Mouse (Mus musculus): ENCODE data around the gene Anxa11. TPM values are rescaled to one million over a fixed set of nuclear protein-coding genes. Genes with fewer than 3 reads are reported as not detected.

The Anxa11 gene
- total and polyA plus RNA-seq, 3 experiments: 7.6 to 40.5 TPM; not detected in 1

GRCm38 (mm10) chr14:25839791-25840190, 2.2 kb upstream of the Anxa11 start:
- Histone ChIP-seq H3K9me3 (replicated peaks; ENCODE audit: insufficient read depth, low read length) (no peaks in the 10 kb centered on the region), H3K79me2 (ENCODE audit: control insufficient read depth, insufficient read depth, low read length, poor library complexity) (peaks cover 10% of the 10 kb centered on the region), H3K27me3 (ENCODE audit: control insufficient read depth in 1 of 2, insufficient read depth in 2 of 2, low read length in 2 of 2) (peaks cover 0 to 5% of the 10 kb centered on the region in 2 experiments), H3K4me3 (ENCODE audit: control insufficient read depth in 1 of 2, insufficient read depth in 1 of 2, low read depth in 2 of 2, low read length in 2 of 2) (no peak overlapping the region), H3K27ac (ENCODE audit: control insufficient read depth, low read depth, low read length) (no peak overlapping the region), H3K36me3 (ENCODE audit: control insufficient read depth in 1 of 2, insufficient read depth in 2 of 2, low read length in 2 of 2) (peaks cover 0 to 4% of the 10 kb centered on the region in 2 experiments; a peak in 2 of 4 replicates), H3K9ac (ENCODE audit: control insufficient read depth, low read depth, low read length, poor library complexity, severe bottlenecking) (no peak overlapping the region), H3K4me1 (ENCODE audit: control insufficient read depth in 1 of 2, insufficient read depth in 2 of 2, low read length in 2 of 2) (peaks cover 4 to 8% of the 10 kb centered on the region in 2 experiments; a peak in 3 of 4 replicates)
- TF ChIP-seq TBP (IDR thresholded peaks at IDR 0.05; ENCODE audit: low read depth, low read length) (no peak), MAZ (IDR thresholded peaks at IDR 0.05; ENCODE audit: low read depth, low read length) (no peak), ETS1 (IDR thresholded peaks at IDR 0.05; ENCODE audit: low read depth, low read length) (no peak), HCFC1 (IDR thresholded peaks at IDR 0.05; ENCODE audit: low read depth, low read length) (no peak), USF1 (IDR thresholded peaks at IDR 0.05; ENCODE audit: low read depth, low read length) (no peak), ZNF384 (IDR thresholded peaks at IDR 0.05; ENCODE audit: low read depth, low read length) (no peak), POLR2A (IDR thresholded peaks at IDR 0.05; ENCODE audit: control insufficient read depth in 1 of 2, insufficient read depth in 1 of 2, low read depth in 1 of 2, low read length in 2 of 2, poor library complexity in 1 of 2) (no peak), MEF2A (IDR thresholded peaks at IDR 0.05; ENCODE audit: extremely low read depth, insufficient replicate concordance, low read depth, low read length, poor library complexity, severe bottlenecking) (no peak), MAFK (IDR thresholded peaks at IDR 0.05; ENCODE audit: borderline replicate concordance, low read depth, low read length) (no peak), NRF1 (IDR thresholded peaks at IDR 0.05; ENCODE audit: insufficient read depth, low read depth, low read length, poor library complexity, severe bottlenecking) (no peak), SIN3A (IDR thresholded peaks at IDR 0.05; ENCODE audit: low read length) (no peak), E2F4 (IDR thresholded peaks at IDR 0.05; ENCODE audit: borderline replicate concordance, low read depth, low read length) (no peak)
- peak; percentile 66 for DNase-seq (ENCODE audit: low read depth, low spot score)

DNA sequence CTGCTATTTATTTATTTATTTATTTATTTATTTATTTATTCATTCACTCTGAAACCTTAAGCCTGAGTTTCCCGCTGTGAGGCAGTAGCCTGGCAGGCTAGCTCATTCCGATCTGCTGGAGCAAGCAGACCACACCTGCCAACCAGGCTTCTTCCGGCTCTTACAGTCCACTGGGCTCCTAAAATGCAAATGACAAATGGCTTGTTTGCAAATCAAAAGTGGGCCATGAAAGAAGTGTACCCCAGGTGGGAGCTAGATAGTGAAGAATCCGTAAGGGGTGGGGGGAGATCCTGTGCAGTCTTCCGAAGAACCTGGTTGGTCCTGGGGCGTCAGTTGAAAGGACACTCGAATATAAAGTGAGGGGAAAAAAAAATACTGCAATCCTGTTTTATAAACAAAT, 995 bp upstream of the Anxa11 start:
- Histone ChIP-seq H3K27ac (ENCODE audit: control insufficient read depth, low read depth, low read length) (no peak overlapping the region), H3K36me3 (ENCODE audit: control insufficient read depth in 1 of 2, insufficient read depth in 2 of 2, low read length in 2 of 2) (peaks cover 0 to 4% of the 10 kb centered on the region in 2 experiments; a peak in 2 of 4 replicates), H3K9me3 (replicated peaks; ENCODE audit: insufficient read depth, low read length) (no peaks in the 10 kb centered on the region), H3K27me3 (ENCODE audit: control insufficient read depth in 1 of 2, insufficient read depth in 2 of 2, low read length in 2 of 2) (peaks cover 0 to 3% of the 10 kb centered on the region in 2 experiments; a peak in 1 of 4 replicates), H3K79me2 (ENCODE audit: control insufficient read depth, insufficient read depth, low read length, poor library complexity) (peaks cover 10% of the 10 kb centered on the region), H3K4me3 (ENCODE audit: control insufficient read depth in 1 of 2, insufficient read depth in 1 of 2, low read depth in 2 of 2, low read length in 2 of 2) (no peak overlapping the region), H3K4me1 (ENCODE audit: control insufficient read depth in 1 of 2, insufficient read depth in 2 of 2, low read length in 2 of 2) (peaks cover 4 to 8% of the 10 kb centered on the region in 2 experiments; a peak in 3 of 4 replicates), H3K9ac (ENCODE audit: control insufficient read depth, low read depth, low read length, poor library complexity, severe bottlenecking) (no peak overlapping the region)
- no peak for DNase-seq (ENCODE audit: low read depth, low spot score)
- TF ChIP-seq TCF12 (IDR thresholded peaks at IDR 0.05; ENCODE audit: low read depth, low read length): no peak
- TF ChIP-seq BHLHE40 (IDR thresholded peaks at IDR 0.05; ENCODE audit: borderline replicate concordance, low read depth, low read length): no peak
- no peak for TF ChIP-seq TBP (IDR thresholded peaks at IDR 0.05; ENCODE audit: low read depth, low read length)
- no peak for TF ChIP-seq ZNF384 (IDR thresholded peaks at IDR 0.05; ENCODE audit: low read depth, low read length)
- no peak for TF ChIP-seq POLR2A (IDR thresholded peaks at IDR 0.05; ENCODE audit: control insufficient read depth in 1 of 2, insufficient read depth in 1 of 2, low read depth in 1 of 2, low read length in 2 of 2, poor library complexity in 1 of 2)
- no peak for TF ChIP-seq SMC3 (IDR thresholded peaks at IDR 0.05; ENCODE audit: low read depth, low read length)
- no peak for TF ChIP-seq GABPA (IDR thresholded peaks at IDR 0.05; ENCODE audit: low read depth, low read length)
- no peak for TF ChIP-seq UBTF (IDR thresholded peaks at IDR 0.05; ENCODE audit: borderline replicate concordance, insufficient read depth, low read depth, low read length)
- no peak for TF ChIP-seq ELF1 (IDR thresholded peaks at IDR 0.05; ENCODE audit: low read depth, low read length)
- no peak for TF ChIP-seq MXI1 (IDR thresholded peaks at IDR 0.05; ENCODE audit: low read depth, low read length)
- TF ChIP-seq RAD21 (IDR thresholded peaks at IDR 0.05; ENCODE audit: low read depth, low read length): no peak
- no peak for TF ChIP-seq SIN3A (IDR thresholded peaks at IDR 0.05; ENCODE audit: low read length)
- TF ChIP-seq POLR2AphosphoS2 (IDR thresholded peaks at IDR 0.05; ENCODE audit: low read length): no peak
- no peak for TF ChIP-seq ZKSCAN1 (IDR thresholded peaks at IDR 0.05; ENCODE audit: low read depth, low read length)
- no peak for TF ChIP-seq E2F4 (IDR thresholded peaks at IDR 0.05; ENCODE audit: borderline replicate concordance, low read depth, low read length)
- TF ChIP-seq MAFK (IDR thresholded peaks at IDR 0.05; ENCODE audit: borderline replicate concordance, low read depth, low read length): no peak
- TF ChIP-seq MAX (IDR thresholded peaks at IDR 0.05; ENCODE audit: low read length): no peak
- TF ChIP-seq TAL1 (IDR thresholded peaks at IDR 0.05; ENCODE audit: low read length): no peak
- TF ChIP-seq ZC3H11A (IDR thresholded peaks at IDR 0.05; ENCODE audit: low read depth, low read length): no peak
- no peak for TF ChIP-seq USF1 (IDR thresholded peaks at IDR 0.05; ENCODE audit: low read depth, low read length)

All from MEL (cell line).